Mouse (Mus musculus) stomach, postnatal 0 days (tissue): ENCODE measurements around the gene Narfl.

Experiments
- CTCF ChIP-seq: IDR thresholded peaks from 2 replicates; pipeline ENCODE4 v1.5.1; 2016; ENCODE audit warnings: antibody characterized with exemption, low read depth, mild to moderate bottlenecking, moderate library complexity
- EP300 ChIP-seq: optimal IDR thresholded peaks from 2 replicates; pipeline ENCODE3; 2016; ENCODE audit warnings: antibody characterized with exemption

- TF ChIP-seq CTCF (no peak), EP300 (no peak)
Measured at GRCm38 (mm10) chr17:25728009-25728270, 45.6 kb upstream of the Narfl start.
